Mouse (Mus musculus): ENCODE results near the gene Rpl22l1. TPM values are rescaled to one million over a fixed set of nuclear protein-coding genes. Genes with fewer than 3 reads are reported as not detected.
"Not testable (repeated sequence)": the region's sequence is repeated elsewhere in the genome, so short reads cannot be mapped to it uniquely, and the experiment has no call there.

Gene Rpl22l1
- total RNA-seq, 2 experiments from 2014 or later: 149 to 915 TPM

GRCm38 (mm10) chr3:28836796-28837371 is 31.6 kb downstream of the Rpl22l1 start:
- no peak for ATAC-seq (replicated peaks; ENCODE audit: poor library complexity)

GRCm38 (mm10) chr3:28841886-28842649 is 36.8 kb downstream of the Rpl22l1 start:
- ATAC-seq (replicated peaks; ENCODE audit: poor library complexity): peak; percentile 29; the same call in 1 of the 2 replicates

- no peak for ATAC-seq (replicated peaks; ENCODE audit: poor library complexity)
These were observed 38.0 kb downstream of the Rpl22l1 start for GRCm38 (mm10) chr3:28843231-28843630.

- ATAC-seq (replicated peaks; ENCODE audit: poor library complexity): no peak
These were observed 41.9 kb downstream of the Rpl22l1 start for GRCm38 (mm10) chr3:28847115-28847514.

GRCm38 (mm10) chr3:28852174-28852573 is 46.9 kb downstream of the Rpl22l1 start:
- not testable (repeated sequence) for ATAC-seq (replicated peaks; ENCODE audit: poor library complexity)

Other genes starting within 250 kb of the Rpl22l1 start
- gene Slc2a2, start 107.5 kb upstream of the Rpl22l1 start, total RNA-seq (2015): not detected in 2 replicates
- gene Slc2a2, start 107.5 kb upstream of the Rpl22l1 start, total RNA-seq (2017): not detected in 2 replicates
- 2.1 and 3.0 TPM in 2 replicates for gene Eif5a2, start 24.2 kb upstream of the Rpl22l1 start, total RNA-seq (2015)
- gene Eif5a2, start 24.2 kb upstream of the Rpl22l1 start, total RNA-seq (2017): 1.4 and 2.5 TPM in 2 replicates
- gene Gm1527, start 87.2 kb downstream of the Rpl22l1 start, total RNA-seq (2015): not detected in 2 replicates
- gene Gm1527, start 87.2 kb downstream of the Rpl22l1 start, total RNA-seq (2017): not detected in 2 replicates